Mouse (Mus musculus): Measurements from ENCODE around the gene Tmem88. TPM values are rescaled to one million over a fixed set of nuclear protein-coding genes. Genes with fewer than 3 reads are reported as not detected.
"Not testable (repeated sequence)": the region's sequence is repeated elsewhere in the genome, so short reads cannot be mapped to it uniquely, and the experiment has no call there.

Gene Tmem88
- polyA plus RNA-seq, 1 experiment from 2014 or later: 39.6 TPM

DNA sequence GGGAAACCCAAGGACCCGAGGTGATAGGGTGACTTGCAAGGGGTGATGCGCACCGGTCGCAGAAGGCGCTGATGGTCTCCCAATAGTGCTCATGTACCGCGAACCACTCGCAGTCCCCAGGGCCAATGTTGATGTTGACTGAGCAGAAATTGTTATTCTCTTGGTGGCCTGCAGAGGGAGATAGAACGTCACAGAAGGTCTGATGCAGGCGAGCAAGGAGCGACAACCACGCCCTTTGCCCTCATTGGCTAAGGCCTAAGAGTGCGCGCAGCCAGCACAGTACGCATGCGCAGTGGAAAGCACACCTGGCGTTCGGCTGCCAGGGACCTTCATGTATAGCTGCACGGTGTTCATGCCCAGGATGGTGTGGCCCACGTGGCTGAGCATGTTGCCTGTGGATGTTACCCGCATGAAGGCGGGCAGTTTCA lies 3.2 kb upstream of the Tmem88 start:
- H3K36me3 ChIP-seq (ENCODE audit: control insufficient read depth, insufficient read depth): peaks cover 49% of the 10 kb centered on the region
- peak; percentile 35 for ATAC-seq (replicated peaks; ENCODE audit: extremely low read depth, insufficient read depth, low FRiP score)
- H3K27me3 ChIP-seq (ENCODE audit: control insufficient read depth, insufficient read depth, low read length): no peaks in the 10 kb centered on the region
- no peak overlapping the region for H3K27ac ChIP-seq (ENCODE audit: low read length)
- H3K9me3 ChIP-seq (replicated peaks; ENCODE audit: control insufficient read depth, low read length): no peaks in the 10 kb centered on the region
- H3K4me1 ChIP-seq (ENCODE audit: control insufficient read depth, insufficient read depth, low read length): peaks cover 24% of the 10 kb centered on the region
- H3K4me2 ChIP-seq (ENCODE audit: low read depth, low read length): no peak overlapping the region
- WGBS: 21% methylated on average over 22 of the region's 22 CpGs
- no peak overlapping the region for H3K4me3 ChIP-seq (ENCODE audit: low read length)
- no peak overlapping the region for H3K9ac ChIP-seq (ENCODE audit: low read length)

DNA sequence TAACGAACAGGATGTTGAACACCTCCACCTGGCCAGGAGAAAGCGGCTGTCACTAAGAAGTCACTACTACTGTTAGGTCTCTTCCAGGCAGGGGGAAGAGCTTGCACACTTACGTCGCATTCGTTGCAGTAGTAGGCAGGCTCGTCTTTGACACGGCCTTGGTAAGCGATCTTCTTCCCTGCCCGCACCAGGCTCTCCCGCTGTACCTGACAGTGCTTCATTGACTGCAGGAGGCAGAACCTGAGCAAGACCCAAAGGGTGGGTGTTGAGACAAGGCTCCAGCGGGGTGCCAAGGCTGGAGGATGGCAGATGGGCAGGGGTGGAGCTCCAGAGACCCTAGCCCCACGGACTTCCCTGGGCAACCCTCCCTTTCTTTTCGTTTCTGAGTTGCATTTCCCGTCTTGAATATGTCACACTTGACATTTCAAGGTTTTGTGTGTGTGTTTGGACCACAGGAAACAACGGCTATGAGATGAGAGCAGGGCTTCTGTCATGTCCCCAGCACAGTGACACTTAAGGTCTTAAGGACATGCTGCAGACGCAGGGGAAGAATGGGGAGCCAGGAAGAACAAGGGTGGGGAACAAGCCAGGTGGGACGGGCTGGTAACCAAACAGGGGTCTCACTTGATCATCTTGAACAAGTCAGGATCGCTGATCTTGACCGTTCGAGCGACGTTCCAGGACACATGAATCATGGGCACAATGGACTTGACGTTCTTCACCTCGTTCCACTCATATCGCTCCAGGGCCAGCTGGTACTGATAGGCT lies 2.2 kb upstream of the Tmem88 start:
- H3K27me3 ChIP-seq (ENCODE audit: control insufficient read depth, insufficient read depth, low read length): no peaks in the 10 kb centered on the region
- peaks cover 24% of the 10 kb centered on the region for H3K4me1 ChIP-seq (ENCODE audit: control insufficient read depth, insufficient read depth, low read length)
- no peak overlapping the region for H3K9ac ChIP-seq (ENCODE audit: low read length)
- no peak overlapping the region for H3K27ac ChIP-seq (ENCODE audit: low read length)
- H3K9me3 ChIP-seq (replicated peaks; ENCODE audit: control insufficient read depth, low read length): no peaks in the 10 kb centered on the region
- H3K4me2 ChIP-seq (ENCODE audit: low read depth, low read length): no peak overlapping the region
- H3K4me3 ChIP-seq (ENCODE audit: low read length): no peak overlapping the region
- no peak for ATAC-seq (replicated peaks; ENCODE audit: extremely low read depth, insufficient read depth, low FRiP score)
- H3K36me3 ChIP-seq (ENCODE audit: control insufficient read depth, insufficient read depth): peaks cover 39% of the 10 kb centered on the region
- WGBS: 78% methylated on average over 25 of the region's 25 CpGs

DNA sequence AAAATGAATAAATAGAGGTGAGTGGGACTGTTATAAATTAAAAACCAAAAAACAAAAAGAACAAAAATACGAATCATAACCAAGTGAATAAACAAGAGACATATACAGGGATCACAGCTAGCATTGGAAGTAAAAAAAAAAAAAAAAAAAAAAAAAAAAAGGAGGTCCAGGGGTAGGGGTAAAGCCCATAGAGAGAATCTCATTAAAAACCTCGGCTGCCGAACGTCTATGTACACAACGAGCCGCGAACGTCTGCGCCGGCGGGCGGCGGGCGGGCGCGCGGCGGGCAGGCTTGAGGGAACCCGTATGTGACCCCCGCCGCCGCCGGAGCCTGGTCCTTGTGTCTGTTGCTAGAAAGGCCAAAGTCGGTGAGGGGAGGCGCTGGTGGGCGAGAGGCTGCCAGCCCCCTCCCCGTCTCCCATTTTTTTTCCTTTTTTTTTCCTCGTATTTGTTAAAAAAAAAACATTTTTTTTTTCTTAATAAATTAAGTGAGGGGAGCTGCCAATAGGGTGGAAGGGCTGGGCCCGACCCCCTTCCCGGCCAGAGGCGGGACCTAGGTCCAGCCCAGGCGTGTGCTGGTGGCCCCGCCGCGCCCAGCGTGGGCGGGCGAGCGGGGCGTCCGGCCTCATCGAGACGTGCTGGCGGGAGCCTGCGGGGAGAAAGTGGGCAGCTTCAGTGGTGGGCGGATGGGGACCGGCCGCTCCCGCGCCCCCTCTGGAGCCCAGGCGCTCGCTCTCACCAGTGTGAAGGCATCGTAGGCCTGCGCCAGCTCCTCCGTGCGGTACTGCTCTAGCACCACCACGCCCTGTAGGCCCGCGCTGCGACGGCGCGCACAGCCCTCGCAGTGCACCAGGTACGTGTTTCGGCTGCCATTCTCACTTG lies 1.4 kb upstream of the Tmem88 start:
- Histone ChIP-seq H3K9me3 (replicated peaks; ENCODE audit: control insufficient read depth, low read length) (no peaks in the 10 kb centered on the region), H3K4me3 (ENCODE audit: low read length) (no peak overlapping the region), H3K4me2 (ENCODE audit: low read depth, low read length) (no peak overlapping the region), H3K9ac (ENCODE audit: low read length) (no peak overlapping the region), H3K27ac (ENCODE audit: low read length) (no peak overlapping the region), H3K36me3 (ENCODE audit: control insufficient read depth, insufficient read depth) (peaks cover 31% of the 10 kb centered on the region), H3K4me1 (ENCODE audit: control insufficient read depth, insufficient read depth, low read length) (peaks cover 24% of the 10 kb centered on the region), H3K27me3 (ENCODE audit: control insufficient read depth, insufficient read depth, low read length) (no peaks in the 10 kb centered on the region)
- no peak for ATAC-seq (replicated peaks; ENCODE audit: extremely low read depth, insufficient read depth, low FRiP score)
- 50% methylated on average over 66 of the region's 66 CpGs for WGBS

DNA sequence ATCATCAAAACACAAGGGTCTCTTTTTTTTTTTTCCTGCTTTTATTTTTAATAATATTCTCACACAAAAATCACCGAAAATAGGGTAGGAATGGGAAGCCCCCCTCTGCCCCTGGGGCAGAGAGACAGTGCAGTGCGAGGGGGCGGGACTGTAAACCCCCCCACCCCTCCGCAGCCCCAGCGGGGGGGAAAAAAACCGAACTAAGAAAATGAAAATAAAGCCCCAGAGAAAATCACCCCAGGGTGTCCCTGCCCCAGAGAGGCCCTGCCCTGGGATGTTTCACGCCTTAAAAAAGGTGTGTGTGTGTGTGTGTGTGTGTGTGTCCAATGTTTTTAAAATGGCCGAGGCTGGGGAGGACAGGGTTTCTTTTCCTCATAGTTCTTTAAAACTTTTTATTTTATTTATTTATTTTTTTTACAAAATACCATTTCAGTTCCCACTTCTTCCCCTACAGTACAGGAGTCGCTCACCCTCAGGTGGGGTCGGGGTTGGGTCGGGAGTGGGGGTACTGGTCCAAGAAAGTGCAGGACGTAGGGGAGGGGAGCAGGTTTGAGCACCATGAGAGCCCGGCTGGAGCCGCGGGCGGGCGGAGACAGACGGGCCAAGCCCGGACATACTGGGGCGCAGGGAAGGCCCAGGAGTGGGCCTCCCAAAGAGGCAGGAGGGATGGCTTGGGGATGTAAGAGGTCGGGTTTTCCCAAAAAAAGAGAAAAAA lies 609 bp upstream of the Tmem88 start:
- Histone ChIP-seq H3K4me1 (ENCODE audit: control insufficient read depth, insufficient read depth, low read length) (peaks cover 24% of the 10 kb centered on the region), H3K27ac (ENCODE audit: low read length) (peak overlapping the region; percentile 99)

GRCm38 (mm10) chr11:69397581-69398057 lies 415 bp downstream of the Tmem88 start:
- H3K9ac ChIP-seq (ENCODE audit: low read length): peak overlapping the region; percentile 96
- H3K27ac ChIP-seq (ENCODE audit: low read length): peak overlapping the region; percentile 99
- no peaks in the 10 kb centered on the region for H3K9me3 ChIP-seq (replicated peaks; ENCODE audit: control insufficient read depth, low read length)
- no peaks in the 10 kb centered on the region for H3K27me3 ChIP-seq (ENCODE audit: control insufficient read depth, insufficient read depth, low read length)
- no peak for ATAC-seq (replicated peaks; ENCODE audit: extremely low read depth, insufficient read depth, low FRiP score)
- H3K36me3 ChIP-seq (ENCODE audit: control insufficient read depth, insufficient read depth): peaks cover 21% of the 10 kb centered on the region
- peak overlapping the region; percentile 83 for H3K4me3 ChIP-seq (ENCODE audit: low read length)
- WGBS: 12% methylated on average over 24 of the region's 24 CpGs
- peak overlapping the region; percentile 72 for H3K4me2 ChIP-seq (ENCODE audit: low read depth, low read length)
- peaks cover 24% of the 10 kb centered on the region for H3K4me1 ChIP-seq (ENCODE audit: control insufficient read depth, insufficient read depth, low read length)

More for the DNA sequence above, 609 bp upstream of the Tmem88 start:
- no peak for ATAC-seq (replicated peaks; ENCODE audit: extremely low read depth, insufficient read depth, low FRiP score)
- WGBS: 35% methylated on average over 21 of the region's 21 CpGs
- Histone ChIP-seq H3K36me3 (ENCODE audit: control insufficient read depth, insufficient read depth) (peaks cover 25% of the 10 kb centered on the region), H3K9me3 (replicated peaks; ENCODE audit: control insufficient read depth, low read length) (no peaks in the 10 kb centered on the region), H3K4me3 (ENCODE audit: low read length) (peak overlapping the region; percentile 83), H3K9ac (ENCODE audit: low read length) (peak overlapping the region; percentile 96), H3K27me3 (ENCODE audit: control insufficient read depth, insufficient read depth, low read length) (no peaks in the 10 kb centered on the region), H3K4me2 (ENCODE audit: low read depth, low read length) (peak overlapping the region; percentile 72)

GRCm38 (mm10) chr11:69396772-69397171 lies 1.3 kb downstream of the Tmem88 start:
- 31% methylated on average over 11 of the region's 11 CpGs for WGBS
- ATAC-seq (replicated peaks; ENCODE audit: extremely low read depth, insufficient read depth, low FRiP score): peak; percentile 5; the same call in 1 of the 2 replicates
- H3K4me1 ChIP-seq (ENCODE audit: control insufficient read depth, insufficient read depth, low read length): peaks cover 24% of the 10 kb centered on the region

GRCm38 (mm10) chr11:69395634-69396373 lies 2.2 kb downstream of the Tmem88 start:
- no peaks in the 10 kb centered on the region for H3K27me3 ChIP-seq (ENCODE audit: control insufficient read depth, insufficient read depth, low read length)
- peaks cover 21% of the 10 kb centered on the region for H3K4me1 ChIP-seq (ENCODE audit: control insufficient read depth, insufficient read depth, low read length)
- peak overlapping the region; percentile 83 for H3K4me3 ChIP-seq (ENCODE audit: low read length)
- peak overlapping the region; percentile 96 for H3K9ac ChIP-seq (ENCODE audit: low read length)
- H3K9me3 ChIP-seq (replicated peaks; ENCODE audit: control insufficient read depth, low read length): no peaks in the 10 kb centered on the region
- peak overlapping the region; percentile 99 for H3K27ac ChIP-seq (ENCODE audit: low read length)
- peak; percentile 85 for ATAC-seq (replicated peaks; ENCODE audit: extremely low read depth, insufficient read depth, low FRiP score)
- WGBS: under 1% methylated on average over 48 of the region's 48 CpGs
- peak overlapping the region; percentile 72 for H3K4me2 ChIP-seq (ENCODE audit: low read depth, low read length)
- H3K36me3 ChIP-seq (ENCODE audit: control insufficient read depth, insufficient read depth): peaks cover 12% of the 10 kb centered on the region

More at GRCm38 (mm10) chr11:69396772-69397171, 1.3 kb downstream of the Tmem88 start:
- Histone ChIP-seq H3K27me3 (ENCODE audit: control insufficient read depth, insufficient read depth, low read length) (no peaks in the 10 kb centered on the region), H3K4me3 (ENCODE audit: low read length) (peak overlapping the region; percentile 83), H3K9ac (ENCODE audit: low read length) (peak overlapping the region; percentile 96), H3K4me2 (ENCODE audit: low read depth, low read length) (peak overlapping the region; percentile 72), H3K9me3 (replicated peaks; ENCODE audit: control insufficient read depth, low read length) (no peaks in the 10 kb centered on the region), H3K27ac (ENCODE audit: low read length) (peak overlapping the region; percentile 99), H3K36me3 (ENCODE audit: control insufficient read depth, insufficient read depth) (peaks cover 15% of the 10 kb centered on the region)

DNA sequence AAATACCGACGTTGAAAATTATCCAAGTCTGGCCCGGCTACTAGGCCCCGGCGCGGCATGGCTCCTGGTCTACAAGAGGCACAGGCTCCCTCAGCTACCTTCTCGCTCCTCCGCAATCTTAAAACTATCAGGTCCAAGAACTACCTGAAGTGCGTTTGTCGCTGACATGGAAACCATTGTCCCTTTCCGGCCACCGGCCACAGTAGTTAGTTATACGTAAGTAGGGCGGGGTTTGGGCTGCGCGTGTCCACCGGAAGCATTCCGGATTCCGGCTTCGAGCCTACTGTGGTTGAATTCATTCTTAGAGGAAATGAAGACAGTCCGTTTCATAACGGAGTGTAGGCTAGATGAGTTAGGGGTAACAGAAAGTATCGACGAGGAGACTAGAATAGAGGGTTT lies 2.8 kb downstream of the Tmem88 start, which contains the start of the genes Naa38 and Cyb5d1:
Gene Naa38, plus strand, starts transcription at position 253 of the 399 bp plus-strand sequence.
Gene Cyb5d1, minus strand, starts transcription at position 397 of the 399 bp plus-strand sequence.
- Histone ChIP-seq H3K9ac (ENCODE audit: low read length) (peak within 1 kb of the TSS; percentile 96), H3K4me3 (ENCODE audit: low read length) (peak within 1 kb of the TSS; percentile 83), H3K4me1 (ENCODE audit: control insufficient read depth, insufficient read depth, low read length) (peaks cover 22% of the 10 kb centered on the region), H3K4me2 (ENCODE audit: low read depth, low read length) (peak within 1 kb of the TSS; percentile 72), H3K27ac (ENCODE audit: low read length) (peak within 1 kb of the TSS; percentile 99)
- under 1% methylated on average over 21 of the region's 24 CpGs for WGBS
- ATAC-seq (replicated peaks; ENCODE audit: extremely low read depth, insufficient read depth, low FRiP score): peak; percentile 64
- not testable (repeated sequence) for H3K27me3 ChIP-seq (ENCODE audit: control insufficient read depth, insufficient read depth, low read length); H3K9me3 ChIP-seq (replicated peaks; ENCODE audit: control insufficient read depth, low read length); H3K36me3 ChIP-seq (ENCODE audit: control insufficient read depth, insufficient read depth)
